Mouse (Mus musculus): ENCODE results near the gene Slc27a4.

Slc27a4 gene

GRCm38 (mm10) chr2:29856451-29857260 is 54.2 kb downstream of the Slc27a4 start:
- DNase-seq (ENCODE audit: low read depth), result no peak

- DNase-seq (ENCODE audit: low read depth), result no peak
Measured at GRCm38 (mm10) chr2:29857341-29857740, 54.9 kb downstream of the Slc27a4 start.

- no peak for DNase-seq (ENCODE audit: low read depth)
Measured at GRCm38 (mm10) chr2:29857967-29858366, 55.5 kb downstream of the Slc27a4 start.

- DNase-seq (ENCODE audit: low read depth), result peak; percentile 77
Measured at GRCm38 (mm10) chr2:29858748-29859473, 56.5 kb downstream of the Slc27a4 start.

- DNase-seq (ENCODE audit: low read depth), result no peak
Measured at GRCm38 (mm10) chr2:29865125-29865524, 62.7 kb downstream of the Slc27a4 start.
